ENCODE assay signal across 17 mouse cellular contexts in genomic region chr8:12327707-12328471, GRCm38 (mm10). TPM values are rescaled to one million over a fixed set of nuclear protein-coding genes. Genes with fewer than 3 reads are reported as not detected.
A peak's percentile ranks its signal among the peaks of the same experiment; 100 is the strongest.
DNase-seq lines count a peak whose midpoint lies in the region; ATAC-seq lines count a peak whose summit lies in the region.
"Had no signal": no experiment of that assay in that cellular context is flagged by ENCODE, and none has a peak within 500 bp of the region (broad histone marks: within the 10 kb centered on the region; RNA-seq: fewer than 3 reads in every experiment).

No protein-coding gene starts in this region.

- 33% methylated on average over 21 of the region's 21 CpGs for WGBS in forebrain, embryonic 10.5 days
- 44% methylated on average over 21 of the region's 21 CpGs for WGBS in hindbrain, embryonic 12.5 days
- 11% methylated on average over 21 of the region's 21 CpGs for WGBS in midbrain, embryonic 14.5 days

- H3K9me3 ChIP-seq in forebrain, embryonic 10.5 days = no peaks in the 10 kb centered on the region
- H3K9me3 ChIP-seq in hindbrain, embryonic 12.5 days (replicated peaks) = no peaks in the 10 kb centered on the region
- no peaks in the 10 kb centered on the region for H3K9me3 ChIP-seq in midbrain, embryonic 14.5 days (ENCODE audit: control insufficient read depth, low read length)
- H3K9me3 ChIP-seq: G1E; limb, embryonic 15.5 days had no signal

- peak overlapping the region; percentile 24; the same call in 1 of the 2 replicates for H3K4me3 ChIP-seq in forebrain, embryonic 10.5 days
- H3K4me3 ChIP-seq in hindbrain, embryonic 12.5 days = no peak overlapping the region
- H3K4me3 ChIP-seq in midbrain, embryonic 14.5 days (replicated peaks; ENCODE audit: low read depth, low read length) = no peak overlapping the region
- H3K4me3 ChIP-seq: left cerebral cortex, adult 2 months; limb, embryonic 15.5 days had no signal

- H3K27ac ChIP-seq in forebrain, embryonic 10.5 days = peak overlapping the region; percentile 68; the same call in 1 of the 2 replicates
- peak overlapping the region; percentile 64 for H3K27ac ChIP-seq in hindbrain, embryonic 12.5 days
- peak overlapping the region; percentile 77 for H3K27ac ChIP-seq in midbrain, embryonic 14.5 days (replicated peaks; ENCODE audit: low read depth, low read length)
- H3K27ac ChIP-seq: left cerebral cortex, adult 2 months; limb, embryonic 15.5 days had no signal

- peak overlapping the region; percentile 29 for H3K4me2 ChIP-seq in hindbrain, embryonic 12.5 days (replicated peaks)
- peak overlapping the region; percentile 34 for H3K4me2 ChIP-seq in midbrain, embryonic 14.5 days (ENCODE audit: low read length)
- H3K4me2 ChIP-seq: heart, embryonic 11.5 days; limb, embryonic 15.5 days; lung, embryonic 14.5 days had no signal

- peak; percentile 74 for ATAC-seq in hindbrain, embryonic 12.5 days (ENCODE audit: low FRiP score)
- ATAC-seq in midbrain, embryonic 14.5 days (ENCODE audit: low FRiP score, low TSS enrichment) = peak; percentile 52

- peak; percentile 28 for DNase-seq in MN1 (ENCODE audit: low spot score)
- DNase-seq in forebrain, embryonic 10.5 days (ENCODE audit: extremely low spot score, low spot score) = peak; percentile 41
- DNase-seq in midbrain, embryonic 14.5 days = peak; percentile 80
- DNase-seq in urinary bladder, postnatal 10 days (ENCODE audit: low spot score) = no peak
- no peak for DNase-seq in thymus, postnatal 36 days
- no peak for DNase-seq in ovary, postnatal 36 days (ENCODE audit: low spot score)
- DNase-seq in spleen, postnatal 10 days (ENCODE audit: low spot score in 2 of 2) = no peak
- DNase-seq: cerebellum, adult 18-20 months; heart, postnatal 36 days; kidney, adult 18-20 months; kidney, postnatal 36 days; lung, embryonic 14.5 days had no signal

- no peak overlapping the region for H3K9ac ChIP-seq in hindbrain, embryonic 12.5 days
- 0 out of 2 replicates have a peak overlapping the region, but pooled peaks have one; percentile 5 for H3K9ac ChIP-seq in midbrain, embryonic 14.5 days (replicated peaks; ENCODE audit: low read length)
- H3K9ac ChIP-seq: limb, embryonic 15.5 days; lung, embryonic 14.5 days had no signal

- no peaks in the 10 kb centered on the region for H3K36me3 ChIP-seq in forebrain, embryonic 10.5 days (replicated peaks)
- no peaks in the 10 kb centered on the region for H3K36me3 ChIP-seq in hindbrain, embryonic 12.5 days
- no peaks in the 10 kb centered on the region for H3K36me3 ChIP-seq in midbrain, embryonic 14.5 days (ENCODE audit: control insufficient read depth, insufficient read depth, low read length)
- H3K36me3 ChIP-seq: G1E; limb, embryonic 15.5 days had no signal

- peaks cover 99% of the 10 kb centered on the region for H3K27me3 ChIP-seq in forebrain, embryonic 10.5 days (ENCODE audit: poor library complexity, severe bottlenecking)
- peaks cover 68% of the 10 kb centered on the region for H3K27me3 ChIP-seq in hindbrain, embryonic 12.5 days
- H3K27me3 ChIP-seq in midbrain, embryonic 14.5 days (ENCODE audit: control insufficient read depth, insufficient read depth, low read length) = peaks cover 74% of the 10 kb centered on the region

- peaks cover 65% of the 10 kb centered on the region for H3K4me1 ChIP-seq in forebrain, embryonic 10.5 days
- peaks cover 38% of the 10 kb centered on the region for H3K4me1 ChIP-seq in hindbrain, embryonic 12.5 days
- peaks cover 29% of the 10 kb centered on the region for H3K4me1 ChIP-seq in midbrain, embryonic 14.5 days (ENCODE audit: control insufficient read depth, insufficient read depth, low read length)

RNA-seq across cellular contexts. Expression of gene A230072I06Rik, which starts 49.3 kb away (rescaled TPM):
- not detected in 2 replicates for polyA plus RNA-seq in forebrain, embryonic 10.5 days (2016; fragmentation: Nextera tagmentation; extraction: Ambion mirVana)
- 0.12 TPM in 1 of 2 replicates, not detected in the other for polyA plus RNA-seq in hindbrain, embryonic 12.5 days (2016; fragmentation: Nextera tagmentation; extraction: Ambion mirVana)
- polyA plus RNA-seq in midbrain, embryonic 14.5 days (2014; fragmentation: Nextera tagmentation; extraction: Ambion mirVana) = not detected in 2 replicates
- polyA plus RNA-seq: G1E; heart, embryonic 11.5 days; limb, embryonic 15.5 days; lung, embryonic 14.5 days had no signal

Comparison
In these comparisons a context has a peak if more than half of its experiments do, and no peak if none do; other contexts are left out.
1. DNase-seq: peak in MN1 (single experiment), forebrain, embryonic 10.5 days (single experiment) and midbrain, embryonic 14.5 days (single experiment); none in urinary bladder, postnatal 10 days (single experiment), thymus, postnatal 36 days (0 of 2), ovary, postnatal 36 days (single experiment) and spleen, postnatal 10 days (0 of 2).
2. Peak in every context shown above with its lines, with median percentiles within 50 percentile points of each other: H3K27ac ChIP-seq.